Mouse (Mus musculus): ENCODE data around the gene 6430531B16Rik.

GRCm38 (mm10) chr7:139967175-139967574 lies 11.4 kb downstream of the 6430531B16Rik start:
- no peak for TF ChIP-seq POLR2A (IDR thresholded peaks at IDR 0.05; ENCODE audit: insufficient read depth, low read depth, low read length)
- TF ChIP-seq CTCF (IDR thresholded peaks at IDR 0.05): no peak
- TF ChIP-seq EP300 (IDR thresholded peaks at IDR 0.05; ENCODE audit: insufficient read depth, low read depth, low read length): no peak
